Mouse (Mus musculus): Measurements from ENCODE around the gene Bbs7.

GRCm38 (mm10) chr3:36551343-36551742 lies 61.9 kb downstream of the Bbs7 start:
- TF ChIP-seq POLR2A (IDR thresholded peaks at IDR 0.05; ENCODE audit: extremely low read depth, insufficient read depth, low read length), result no peak
- no peak for TF ChIP-seq CTCF (IDR thresholded peaks at IDR 0.05; ENCODE audit: low read depth, low read length)
